ENCODE assay signal across 7 mouse cellular contexts in the genomic region with DNA sequence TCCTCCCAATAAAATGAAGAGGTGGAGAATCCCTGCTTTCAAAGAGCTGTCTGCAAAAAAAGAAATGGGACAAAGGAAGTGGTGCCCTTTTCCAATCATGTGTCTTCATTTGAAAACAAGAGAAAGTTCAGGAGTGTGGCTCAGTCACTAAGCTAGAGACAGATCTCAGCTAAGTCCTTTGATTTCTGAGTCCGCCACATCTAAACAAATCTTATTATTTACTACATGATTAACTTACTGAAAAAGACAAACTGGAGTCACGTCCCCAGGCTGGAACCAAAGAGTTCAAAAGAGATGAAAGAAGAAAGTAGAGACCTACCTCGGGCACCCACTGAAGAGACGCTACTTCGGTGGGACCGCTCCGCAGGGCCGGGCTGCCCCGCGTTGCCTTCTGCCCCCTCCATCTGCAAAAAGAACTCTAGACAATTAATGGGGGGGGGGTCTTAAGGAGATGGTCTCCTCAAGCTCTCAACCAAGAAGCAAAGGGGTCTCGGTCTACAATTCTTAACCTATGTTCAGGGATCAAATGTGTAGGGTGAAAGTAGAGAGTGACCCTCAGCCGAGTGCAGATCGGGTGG. TPM values are rescaled to one million over a fixed set of nuclear protein-coding genes. Genes with fewer than 3 reads are reported as not detected.
DNase-seq lines count a peak whose midpoint lies in the region; ATAC-seq and TF ChIP-seq lines count a peak whose summit lies in the region.

No protein-coding gene starts in this region.

- no peak for TF ChIP-seq CTCF in lung, postnatal 0 days (IDR thresholded peaks at IDR 0.05)

- peak overlapping the region; percentile 70 for H3K4me3 ChIP-seq in lung, postnatal 0 days (ENCODE audit: low read depth, low read length)
- peak overlapping the region; percentile 85 for H3K4me3 ChIP-seq in forebrain, embryonic 10.5 days
- H3K4me3 ChIP-seq in limb, embryonic 12.5 days (replicated peaks): peak overlapping the region; percentile 78
- H3K4me3 ChIP-seq in stomach, embryonic 14.5 days (ENCODE audit: low read depth, low read length): peak overlapping the region; percentile 78

- no peaks in the 10 kb centered on the region for H3K9me3 ChIP-seq in lung, postnatal 0 days (ENCODE audit: low read length)
- H3K9me3 ChIP-seq in forebrain, embryonic 10.5 days: no peaks in the 10 kb centered on the region
- H3K9me3 ChIP-seq in limb, embryonic 12.5 days: no peaks in the 10 kb centered on the region
- no peaks in the 10 kb centered on the region for H3K9me3 ChIP-seq in stomach, embryonic 14.5 days (ENCODE audit: control insufficient read depth, low read depth, low read length)

- peaks cover under 1% of the 10 kb centered on the region; the same call in 1 of the 2 replicates for H3K36me3 ChIP-seq in lung, postnatal 0 days (ENCODE audit: insufficient read depth, low read length)
- H3K36me3 ChIP-seq in forebrain, embryonic 10.5 days (replicated peaks): peaks cover 29% of the 10 kb centered on the region
- H3K36me3 ChIP-seq in limb, embryonic 12.5 days: peaks cover 29% of the 10 kb centered on the region
- peaks cover 8% of the 10 kb centered on the region; the same call in 1 of the 2 replicates for H3K36me3 ChIP-seq in stomach, embryonic 14.5 days (ENCODE audit: control insufficient read depth, insufficient read depth, low read length)

- H3K4me1 ChIP-seq in lung, postnatal 0 days (ENCODE audit: insufficient read depth, low read depth, low read length): peaks cover 25% of the 10 kb centered on the region
- peaks cover 67% of the 10 kb centered on the region for H3K4me1 ChIP-seq in forebrain, embryonic 10.5 days
- peaks cover 50% of the 10 kb centered on the region for H3K4me1 ChIP-seq in limb, embryonic 12.5 days (replicated peaks)
- peaks cover 25% of the 10 kb centered on the region for H3K4me1 ChIP-seq in stomach, embryonic 14.5 days (ENCODE audit: control insufficient read depth, insufficient read depth, low read length)

- no peak for TF ChIP-seq EP300 in lung, postnatal 0 days (IDR thresholded peaks at IDR 0.05)

- ATAC-seq in lung, postnatal 0 days: no peak
- ATAC-seq in limb, embryonic 12.5 days (ENCODE audit: insufficient number of reproducible peaks, insufficient read depth, low FRiP score, low TSS enrichment, low read depth): no peak
- ATAC-seq in stomach, embryonic 14.5 days (ENCODE audit: insufficient number of reproducible peaks, insufficient read depth, low FRiP score, low read depth): no peak

- H3K27me3 ChIP-seq in lung, postnatal 0 days (replicated peaks; ENCODE audit: insufficient read depth, low read length): no peaks in the 10 kb centered on the region
- H3K27me3 ChIP-seq in forebrain, embryonic 10.5 days (ENCODE audit: poor library complexity, severe bottlenecking): no peaks in the 10 kb centered on the region
- H3K27me3 ChIP-seq in limb, embryonic 12.5 days: no peaks in the 10 kb centered on the region
- no peaks in the 10 kb centered on the region for H3K27me3 ChIP-seq in stomach, embryonic 14.5 days (ENCODE audit: control insufficient read depth, insufficient read depth, low read length)

- peak overlapping the region; percentile 78 for H3K9ac ChIP-seq in lung, postnatal 0 days (replicated peaks; ENCODE audit: low read depth)
- peak overlapping the region; percentile 77 for H3K9ac ChIP-seq in limb, embryonic 12.5 days (replicated peaks)
- peak overlapping the region; percentile 64 for H3K9ac ChIP-seq in stomach, embryonic 14.5 days (replicated peaks; ENCODE audit: low read depth, low read length)

- 5% methylated on average over 13 of the region's 13 CpGs for WGBS in lung, postnatal 0 days
- 13% methylated on average over 13 of the region's 13 CpGs for WGBS in forebrain, embryonic 10.5 days
- 16% methylated on average over 13 of the region's 13 CpGs for whole genome bisulfite sequencing in limb, embryonic 12.5 days
- 11% methylated on average over 13 of the region's 13 CpGs for WGBS in stomach, embryonic 14.5 days

- no peak for DNase-seq in lung, postnatal 0 days (ENCODE audit: low spot score)
- DNase-seq in lung, adult 18-20 months: no peak
- no peak for DNase-seq in forebrain, embryonic 10.5 days (ENCODE audit: extremely low spot score, low spot score)
- no peak for DNase-seq in urinary bladder, postnatal 10 days (ENCODE audit: low spot score)
- no peak for DNase-seq in urinary bladder, adult 2 months (ENCODE audit: low spot score)

- peak overlapping the region; percentile 57 for H3K27ac ChIP-seq in lung, postnatal 0 days (ENCODE audit: low read length)
- peak overlapping the region; percentile 91 for H3K27ac ChIP-seq in forebrain, embryonic 10.5 days
- peak overlapping the region; percentile 17; the same call in 1 of the 2 replicates for H3K27ac ChIP-seq in limb, embryonic 12.5 days
- H3K27ac ChIP-seq in stomach, embryonic 14.5 days (ENCODE audit: low read length): peak overlapping the region; percentile 39; the same call in 1 of the 2 replicates

- H3K4me2 ChIP-seq in lung, postnatal 0 days (replicated peaks; ENCODE audit: low read depth, low read length): peak overlapping the region; percentile 80
- H3K4me2 ChIP-seq in limb, embryonic 12.5 days: peak overlapping the region; percentile 86
- peak overlapping the region; percentile 96 for H3K4me2 ChIP-seq in stomach, embryonic 14.5 days (replicated peaks; ENCODE audit: low read depth, low read length)

RNA-seq across cellular contexts. Expression of gene Frmd8, which starts 0.6 kb away (rescaled TPM):
- polyA plus RNA-seq in lung, postnatal 0 days (2015; fragmentation: Nextera tagmentation; extraction: Ambion mirVana): 33.9 and 35.1 TPM in 2 replicates
- 36.9 and 40.6 TPM in 2 replicates for polyA plus RNA-seq in forebrain, embryonic 10.5 days (2016; fragmentation: Nextera tagmentation; extraction: Ambion mirVana)
- polyA plus RNA-seq in limb, embryonic 12.5 days (2016; fragmentation: Nextera tagmentation; extraction: Ambion mirVana): 37.2 and 41.4 TPM in 2 replicates
- polyA plus RNA-seq in stomach, embryonic 14.5 days (2014; fragmentation: Nextera tagmentation; extraction: Ambion mirVana): 18.3 and 18.6 TPM in 2 replicates
- 20.7 and 21.6 TPM in 2 replicates for polyA plus RNA-seq in urinary bladder, adult 2 months (2012; rRNA removed)

RNA-seq across cellular contexts. Expression of gene Slc25a45, which starts 3.1 kb away (rescaled TPM):
- 8.4 and 10.2 TPM in 2 replicates for polyA plus RNA-seq in lung, postnatal 0 days (2015; fragmentation: Nextera tagmentation; extraction: Ambion mirVana)
- 1.5 and 2.0 TPM in 2 replicates for polyA plus RNA-seq in forebrain, embryonic 10.5 days (2016; fragmentation: Nextera tagmentation; extraction: Ambion mirVana)
- polyA plus RNA-seq in limb, embryonic 12.5 days (2016; fragmentation: Nextera tagmentation; extraction: Ambion mirVana): 1.2 and 2.1 TPM in 2 replicates
- 1.8 and 2.8 TPM in 2 replicates for polyA plus RNA-seq in stomach, embryonic 14.5 days (2014; fragmentation: Nextera tagmentation; extraction: Ambion mirVana)
- 19.2 and 25.1 TPM in 2 replicates for polyA plus RNA-seq in urinary bladder, adult 2 months (2012; rRNA removed)

RNA-seq across cellular contexts. Expression of gene Tigd3, which starts 19.5 kb away (rescaled TPM):
- polyA plus RNA-seq in lung, postnatal 0 days (2015; fragmentation: Nextera tagmentation; extraction: Ambion mirVana): 1.3 and 1.5 TPM in 2 replicates
- polyA plus RNA-seq in forebrain, embryonic 10.5 days (2016; fragmentation: Nextera tagmentation; extraction: Ambion mirVana): 9.0 and 9.1 TPM in 2 replicates
- 5.5 and 6.6 TPM in 2 replicates for polyA plus RNA-seq in limb, embryonic 12.5 days (2016; fragmentation: Nextera tagmentation; extraction: Ambion mirVana)
- 3.1 and 3.2 TPM in 2 replicates for polyA plus RNA-seq in stomach, embryonic 14.5 days (2014; fragmentation: Nextera tagmentation; extraction: Ambion mirVana)
- 0.69 and 0.87 TPM in 2 replicates for polyA plus RNA-seq in urinary bladder, adult 2 months (2012; rRNA removed)

RNA-seq across cellular contexts. Expression of gene Dpf2, which starts 38.3 kb away (rescaled TPM):
- 77.7 and 78.0 TPM in 2 replicates for polyA plus RNA-seq in lung, postnatal 0 days (2015; fragmentation: Nextera tagmentation; extraction: Ambion mirVana)
- polyA plus RNA-seq in forebrain, embryonic 10.5 days (2016; fragmentation: Nextera tagmentation; extraction: Ambion mirVana): 246 and 247 TPM in 2 replicates
- polyA plus RNA-seq in limb, embryonic 12.5 days (2016; fragmentation: Nextera tagmentation; extraction: Ambion mirVana): 192 and 199 TPM in 2 replicates
- 132 and 148 TPM in 2 replicates for polyA plus RNA-seq in stomach, embryonic 14.5 days (2014; fragmentation: Nextera tagmentation; extraction: Ambion mirVana)
- polyA plus RNA-seq in urinary bladder, adult 2 months (2012; rRNA removed): 87.5 and 102 TPM in 2 replicates

RNA-seq across cellular contexts. Expression of gene Cdc42ep2, which starts 50.1 kb away (rescaled TPM):
- 21.3 and 23.2 TPM in 2 replicates for polyA plus RNA-seq in lung, postnatal 0 days (2015; fragmentation: Nextera tagmentation; extraction: Ambion mirVana)
- 1.1 and 1.5 TPM in 2 replicates for polyA plus RNA-seq in forebrain, embryonic 10.5 days (2016; fragmentation: Nextera tagmentation; extraction: Ambion mirVana)
- polyA plus RNA-seq in limb, embryonic 12.5 days (2016; fragmentation: Nextera tagmentation; extraction: Ambion mirVana): 2.7 and 3.0 TPM in 2 replicates
- polyA plus RNA-seq in stomach, embryonic 14.5 days (2014; fragmentation: Nextera tagmentation; extraction: Ambion mirVana): 7.3 and 7.4 TPM in 2 replicates
- 22.9 and 26.2 TPM in 2 replicates for polyA plus RNA-seq in urinary bladder, adult 2 months (2012; rRNA removed)

Comparison
In these comparisons a context has a peak if more than half of its experiments do, and no peak if none do; other contexts are left out.
1. H3K27ac ChIP-seq: peak in every context shown above with its lines; median percentile 91 in forebrain, embryonic 10.5 days; 57 in lung, postnatal 0 days; 39 in stomach, embryonic 14.5 days; 17 in limb, embryonic 12.5 days.